In the genomic region with DNA sequence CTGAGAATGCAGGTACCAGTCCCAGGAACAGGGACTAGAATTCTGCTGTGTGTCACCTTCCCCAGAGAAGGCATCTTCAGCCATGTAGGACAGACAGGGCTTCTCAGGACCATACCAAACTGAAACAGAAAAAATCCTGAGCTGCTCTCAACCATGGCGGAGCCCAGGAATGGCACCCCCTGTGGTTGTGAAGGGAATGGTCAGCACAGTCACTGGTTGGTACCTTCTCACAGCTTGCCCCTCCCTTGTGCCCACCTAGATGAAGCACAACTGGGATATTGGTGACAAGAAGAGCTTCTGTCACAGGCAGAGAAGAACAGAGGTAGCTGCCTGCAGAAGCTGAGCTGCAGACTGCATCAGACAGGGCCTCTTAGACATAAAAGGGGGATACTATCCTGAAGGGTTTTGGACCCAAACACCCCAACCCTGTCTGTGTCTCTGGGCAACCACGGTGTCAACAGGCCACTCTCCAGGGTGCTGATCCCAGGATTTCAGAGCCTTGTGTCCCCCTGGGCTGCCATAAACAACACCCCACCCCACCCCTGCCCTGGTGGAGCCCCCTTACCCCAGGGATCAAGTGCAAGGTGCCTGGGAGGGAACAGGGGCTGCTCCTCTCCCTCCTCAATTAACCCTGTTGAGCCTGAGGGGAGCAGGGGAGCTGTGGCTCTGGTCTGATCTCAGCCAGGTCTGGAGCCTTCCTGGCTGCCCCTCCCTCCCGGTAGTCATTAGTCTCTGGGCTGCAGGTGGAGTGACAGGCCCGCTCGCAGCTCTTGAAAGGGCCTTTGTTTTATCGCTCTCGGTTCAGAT, we compare ENCODE assay signal across 9 mouse cellular contexts.
DNase-seq lines count a peak whose midpoint lies in the region; ATAC-seq and TF ChIP-seq lines count a peak whose summit lies in the region.
"Had no signal": no experiment of that assay in that cellular context is flagged by ENCODE, and none has a peak within 500 bp of the region (broad histone marks: within the 10 kb centered on the region; RNA-seq: fewer than 3 reads in every experiment).

No protein-coding gene starts in this region.

- no peaks in the 10 kb centered on the region for H3K9me3 ChIP-seq in lung, embryonic 14.5 days (ENCODE audit: low read depth, low read length)
- H3K9me3 ChIP-seq in forebrain, embryonic 12.5 days: no peaks in the 10 kb centered on the region
- no peaks in the 10 kb centered on the region for H3K9me3 ChIP-seq in limb, embryonic 11.5 days (ENCODE audit: control insufficient read depth, low read length)

- TF ChIP-seq CTCF in lung, embryonic 14.5 days (IDR thresholded peaks at IDR 0.05; ENCODE audit: low read depth): peak; percentile 38

- no peak overlapping the region for H3K4me3 ChIP-seq in lung, embryonic 14.5 days (ENCODE audit: low read depth, low read length)
- no peak overlapping the region for H3K4me3 ChIP-seq in forebrain, embryonic 12.5 days (replicated peaks)
- no peak overlapping the region for H3K4me3 ChIP-seq in limb, embryonic 11.5 days (ENCODE audit: low read depth, low read length)

- H3K36me3 ChIP-seq in lung, embryonic 14.5 days (ENCODE audit: insufficient read depth): no peaks in the 10 kb centered on the region
- no peaks in the 10 kb centered on the region for H3K36me3 ChIP-seq in forebrain, embryonic 12.5 days (replicated peaks)
- no peaks in the 10 kb centered on the region for H3K36me3 ChIP-seq in limb, embryonic 11.5 days (ENCODE audit: control insufficient read depth, insufficient read depth, low read length)

- ATAC-seq in lung, embryonic 14.5 days (ENCODE audit: insufficient read depth): no peak; the same call in 1 of the 2 replicates
- ATAC-seq in forebrain, embryonic 12.5 days (ENCODE audit: low FRiP score): peak; percentile 64
- ATAC-seq in limb, embryonic 11.5 days (ENCODE audit: insufficient number of reproducible peaks, low FRiP score, low TSS enrichment, low read depth): no peak
- ATAC-seq in megakaryocyte progenitor cell, adult 5-6 weeks (replicated peaks; ENCODE audit: poor library complexity): no peak

- H3K4me1 ChIP-seq in lung, embryonic 14.5 days (ENCODE audit: insufficient read depth): 0 out of 2 replicates have a peak, but pooled peaks cover 3% of the 10 kb centered on the region
- peaks cover 80% of the 10 kb centered on the region for H3K4me1 ChIP-seq in forebrain, embryonic 12.5 days
- peaks cover 12% of the 10 kb centered on the region for H3K4me1 ChIP-seq in limb, embryonic 11.5 days (ENCODE audit: control insufficient read depth, insufficient read depth, low read length)

- DNase-seq in lung, embryonic 14.5 days: peak; percentile 58
- no peak for DNase-seq in lung, postnatal 25 days (ENCODE audit: low spot score)
- DNase-seq in limb, embryonic 11.5 days (ENCODE audit: low spot score): peak; percentile 67
- peak; percentile 57 for DNase-seq in retina, postnatal 1 day
- DNase-seq in gastrocnemius, postnatal 36 days: no peak
- no peak for DNase-seq in gastrocnemius, postnatal 25 days
- DNase-seq: lung, postnatal 36 days had no signal

- intact Hi-C loops in gastrocnemius, postnatal 36 days (cut with DNase I): no loop called here

- H3K9ac ChIP-seq in lung, embryonic 14.5 days: no peak overlapping the region
- H3K9ac ChIP-seq in forebrain, embryonic 12.5 days: peak overlapping the region; percentile 26; the same call in 1 of the 2 replicates
- no peak overlapping the region for H3K9ac ChIP-seq in limb, embryonic 11.5 days (ENCODE audit: low read length)

- H3K4me2 ChIP-seq in lung, embryonic 14.5 days: no peak overlapping the region
- 0 out of 2 replicates have a peak overlapping the region, but pooled peaks have one; percentile 10 for H3K4me2 ChIP-seq in forebrain, embryonic 12.5 days
- H3K4me2 ChIP-seq in limb, embryonic 11.5 days (ENCODE audit: low read depth, severe bottlenecking): no peak overlapping the region

- 9% methylated on average over 7 of the region's 7 CpGs for WGBS in lung, embryonic 14.5 days
- WGBS in forebrain, embryonic 12.5 days: 12% methylated on average over 7 of the region's 7 CpGs
- 12% methylated on average over 7 of the region's 7 CpGs for WGBS in limb, embryonic 11.5 days

- no peak overlapping the region for H3K27ac ChIP-seq in lung, embryonic 14.5 days (ENCODE audit: low read depth)
- H3K27ac ChIP-seq in forebrain, embryonic 12.5 days: peak overlapping the region; percentile 86
- H3K27ac ChIP-seq in limb, embryonic 11.5 days (replicated peaks; ENCODE audit: low read depth, low read length): no peak overlapping the region

- no peaks in the 10 kb centered on the region for H3K27me3 ChIP-seq in lung, embryonic 14.5 days (ENCODE audit: insufficient read depth, low read length)
- no peaks in the 10 kb centered on the region for H3K27me3 ChIP-seq in forebrain, embryonic 12.5 days
- no peaks in the 10 kb centered on the region for H3K27me3 ChIP-seq in limb, embryonic 11.5 days (ENCODE audit: control insufficient read depth, insufficient read depth, low read length)

Comparison
In these comparisons a context has a peak if more than half of its experiments do, and no peak if none do; other contexts are left out.
1. DNase-seq: peak in lung, embryonic 14.5 days (single experiment), limb, embryonic 11.5 days (single experiment) and retina, postnatal 1 day (single experiment); none in lung, postnatal 25 days (single experiment), gastrocnemius, postnatal 36 days (0 of 2) and gastrocnemius, postnatal 25 days (single experiment).